Mouse (Mus musculus) heart, embryonic 11.5 days (tissue): Measurements from ENCODE around the gene Serf2. TPM values are rescaled to one million over a fixed set of nuclear protein-coding genes. Genes with fewer than 3 reads are reported as not detected.
"Not testable (repeated sequence)": the region's sequence is repeated elsewhere in the genome, so short reads cannot be mapped to it uniquely, and the experiment has no call there.

Experiments
- ATAC-seq: fragments of 200-750 bp; cut with Nextera tagmentation; replicated peaks from 2 replicates; pipeline ENCODE4 v1.8.0; 2017; ENCODE audit warnings: moderate library complexity; ENCODE audit not compliant: insufficient number of reproducible peaks, low FRiP score, low TSS enrichment
- H3K27ac ChIP-seq: fragments of 300-500 bp; sonication (generic); 2 replicates; pipeline ENCODE4 v1.5.1; 2014; ENCODE audit warnings: mild to moderate bottlenecking, low read depth, low read length
- H3K27me3 ChIP-seq: fragments of 300-500 bp; sonication (generic); 2 replicates; pipeline ENCODE4 v1.6.1; 2014; ENCODE audit warnings: mild to moderate bottlenecking, low read length, mixed read lengths; ENCODE audit not compliant: control insufficient read depth, insufficient read depth
- H3K36me3 ChIP-seq: fragments of 300-500 bp; sonication (generic); 2 replicates; pipeline ENCODE4 v1.6.1; 2014; ENCODE audit warnings: mild to moderate bottlenecking, low read length, moderate library complexity, mixed read lengths; ENCODE audit not compliant: control insufficient read depth, insufficient read depth
- H3K4me1 ChIP-seq: fragments of 300-500 bp; sonication (generic); 2 replicates; pipeline ENCODE4 v1.6.1; 2014; ENCODE audit warnings: low read length; ENCODE audit not compliant: control insufficient read depth, insufficient read depth
- H3K4me2 ChIP-seq: fragments of 300-500 bp; sonication (generic); 2 replicates; pipeline ENCODE4 v1.6.1; 2014; ENCODE audit warnings: mild to moderate bottlenecking, moderate library complexity
- H3K4me3 ChIP-seq: fragments of 300-500 bp; sonication (generic); 2 replicates; pipeline ENCODE4 v1.5.1; 2014; ENCODE audit warnings: low read depth, low read length
- H3K9ac ChIP-seq: fragments of 300-500 bp; sonication (generic); 2 replicates; pipeline ENCODE4 v1.6.1; 2014; ENCODE audit warnings: mild to moderate bottlenecking, low read depth, low read length, moderate library complexity
- H3K9me3 ChIP-seq: fragments of 300-500 bp; sonication (generic); replicated peaks from 2 replicates; pipeline ENCODE4 v1.6.1; 2016; ENCODE audit warnings: low read length; ENCODE audit not compliant: control insufficient read depth
- WGBS: fragments of 180-500 bp; shearing (Covaris S2); extraction: QIAGEN DNeasy Blood & Tissue Kit; methylation state at CpG from one replicate; pipeline ENCODE4 v1.1.7; 2014; ENCODE audit not compliant: insufficient replicate concordance; 5-methylcytosine and 5-hydroxymethylcytosine counted together
- polyA plus RNA-seq: library from polyadenylated mRNA; unstranded; fragments of >200 nt; fragmentation: Nextera tagmentation; extraction: Ambion mirVana; gene quantifications from 2 replicates; pipeline ENCODE4 v1.2.1, GENCODE M21; 2014

Serf2 gene
- polyA plus RNA-seq, 1 experiment from 2014 or later, result 603 TPM

DNA sequence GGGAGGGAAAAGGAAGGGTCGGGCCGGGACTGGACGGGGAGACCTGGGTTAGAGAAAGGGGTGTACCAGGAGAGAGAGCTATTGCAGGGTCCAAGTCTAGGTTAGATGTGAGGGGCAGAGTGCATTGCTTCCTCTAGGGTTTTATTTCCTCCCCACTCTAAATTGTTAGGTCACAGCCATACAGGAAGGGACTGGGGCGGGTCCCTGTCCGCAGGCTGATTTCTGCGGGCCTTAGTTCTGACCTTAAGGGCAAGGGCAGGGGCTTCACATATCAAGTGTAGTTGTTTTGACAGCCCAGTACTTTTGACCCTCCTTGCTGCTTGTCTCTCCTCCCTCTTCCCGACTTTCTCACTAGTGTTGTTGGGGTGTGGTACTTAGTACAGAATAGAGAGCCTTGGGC lies 1.1 kb downstream of the Serf2 start:
- Histone ChIP-seq H3K4me3 (peak overlapping the region; percentile 100), H3K9ac (peak overlapping the region; percentile 99), H3K9me3 (no peaks in the 10 kb centered on the region), H3K27ac (peak overlapping the region; percentile 91), H3K4me2 (peak overlapping the region; percentile 96), H3K36me3 (peaks cover 11% of the 10 kb centered on the region; the same call in 1 of the 2 replicates), H3K4me1 (peaks cover 23% of the 10 kb centered on the region), H3K27me3 (no peaks in the 10 kb centered on the region)
- ATAC-seq, result no peak
- 3% methylated on average over 7 of the region's 7 CpGs for WGBS

DNA sequence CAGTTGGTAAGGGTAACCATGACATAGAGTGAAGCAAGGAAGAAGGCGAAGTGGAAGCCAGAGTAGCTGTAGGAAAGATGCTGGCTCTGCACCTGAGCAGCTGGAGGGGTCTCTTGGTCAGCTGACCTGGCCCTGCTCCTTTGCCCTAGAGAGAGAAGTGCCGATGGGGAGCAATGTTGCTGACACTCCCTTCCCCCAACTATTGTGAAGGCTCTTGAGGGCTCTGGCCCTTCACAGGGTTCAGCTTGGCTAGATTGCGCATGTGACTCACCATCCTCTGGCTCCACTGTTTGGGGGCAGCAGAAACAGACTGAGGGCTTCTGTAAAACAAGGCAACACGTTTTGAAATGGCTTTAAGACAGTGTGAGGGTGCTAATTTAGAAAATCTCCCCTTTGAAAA lies 3.4 kb downstream of the Serf2 start:
- WGBS, result 58% methylated on average over 4 of the region's 4 CpGs
- Histone ChIP-seq H3K27ac (peak overlapping the region; percentile 84; the same call in 1 of the 2 replicates), H3K4me2 (no peak overlapping the region), H3K9me3 (no peaks in the 10 kb centered on the region), H3K4me3 (no peak overlapping the region), H3K36me3 (peaks cover 11% of the 10 kb centered on the region; the same call in 1 of the 2 replicates), H3K9ac (no peak overlapping the region), H3K27me3 (no peaks in the 10 kb centered on the region), H3K4me1 (peaks cover 23% of the 10 kb centered on the region)
- ATAC-seq, result no peak

DNA sequence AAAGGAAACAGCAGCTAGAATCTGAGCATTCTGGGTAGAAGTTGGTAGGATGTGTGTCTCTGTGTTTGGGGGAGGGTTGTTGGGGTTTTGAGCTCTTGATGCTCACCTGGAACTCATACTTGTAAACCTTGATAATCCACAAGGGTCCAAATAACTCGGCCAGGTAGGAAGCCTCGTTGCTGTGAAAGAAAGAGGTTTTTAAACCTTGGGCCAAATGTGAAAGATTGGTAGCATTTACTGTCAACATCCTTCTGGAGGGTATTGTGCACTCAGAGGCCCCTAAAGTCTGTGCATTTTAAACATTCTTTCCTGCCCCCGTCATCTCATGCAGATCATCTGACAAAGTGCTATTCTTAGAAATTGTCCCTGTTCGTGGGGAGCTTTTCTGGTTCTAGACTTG lies 4.0 kb downstream of the Serf2 start, which contains the start of gene Hypk:
TSS of gene Hypk (plus strand) at position 301 of the 400 bp plus-strand sequence.
- peak within 1 kb of the TSS; percentile 17; the same call in 1 of the 2 replicates for H3K4me2 ChIP-seq
- ATAC-seq, result no peak
- H3K36me3 ChIP-seq, result peaks cover 11% of the 10 kb centered on the region; the same call in 1 of the 2 replicates
- H3K27ac ChIP-seq, result peak within 1 kb of the TSS; percentile 84
- 63% methylated on average over 4 of the region's 4 CpGs for WGBS
- H3K9ac ChIP-seq, result no peak within 1 kb of the TSS
- peaks cover 23% of the 10 kb centered on the region for H3K4me1 ChIP-seq
- no peaks in the 10 kb centered on the region for H3K27me3 ChIP-seq
- no peaks in the 10 kb centered on the region for H3K9me3 ChIP-seq
- H3K4me3 ChIP-seq, result no peak within 1 kb of the TSS

DNA sequence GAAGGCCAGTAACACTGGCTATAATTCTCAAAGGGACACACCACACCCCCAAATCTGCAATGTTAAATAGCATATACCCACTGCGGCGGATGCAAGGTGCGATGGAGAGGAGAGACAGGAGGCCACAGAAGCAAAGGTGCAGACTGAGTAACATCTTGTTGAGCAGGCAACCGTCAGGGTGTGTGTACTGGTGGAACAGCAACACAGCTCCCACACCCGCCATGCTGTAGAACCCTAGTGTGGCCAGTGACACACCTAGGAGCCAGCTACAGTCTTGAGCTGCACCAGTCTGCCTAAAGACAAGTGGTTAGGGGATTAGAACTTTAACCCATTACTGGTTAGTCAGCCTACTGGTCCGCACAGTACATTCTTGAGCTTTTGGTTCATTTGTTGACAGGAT lies 4.9 kb downstream of the Serf2 start:
- H3K9me3 ChIP-seq, result no peaks in the 10 kb centered on the region
- H3K9ac ChIP-seq, result no peak overlapping the region
- no peak overlapping the region for H3K4me2 ChIP-seq
- peaks cover 11% of the 10 kb centered on the region; the same call in 1 of the 2 replicates for H3K36me3 ChIP-seq
- 82% methylated on average over 6 of the region's 6 CpGs for WGBS
- peaks cover 23% of the 10 kb centered on the region for H3K4me1 ChIP-seq
- H3K27ac ChIP-seq, result peak overlapping the region; percentile 84; the same call in 1 of the 2 replicates
- H3K27me3 ChIP-seq, result no peaks in the 10 kb centered on the region
- H3K4me3 ChIP-seq, result no peak overlapping the region
- no peak for ATAC-seq

DNA sequence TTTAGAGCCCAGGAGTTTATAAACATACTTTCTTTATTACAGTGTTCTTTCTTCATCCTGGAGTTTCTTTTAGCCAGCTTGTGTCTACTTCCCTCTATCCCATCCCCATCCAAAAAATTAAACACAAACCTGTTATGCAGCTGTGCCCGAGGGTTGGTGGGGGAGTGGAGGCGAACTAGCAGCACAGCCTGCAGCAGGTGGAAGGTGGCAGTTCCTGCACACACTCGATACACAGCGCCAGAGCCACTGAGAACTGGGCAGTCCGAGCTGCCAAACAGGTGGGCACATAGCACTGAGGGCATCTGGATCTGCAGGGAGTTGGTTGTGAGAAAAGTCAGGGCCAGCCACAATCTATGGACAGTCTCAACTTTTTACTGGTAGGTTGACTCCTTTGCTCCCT lies 6.5 kb downstream of the Serf2 start:
- peaks cover 11% of the 10 kb centered on the region; the same call in 1 of the 2 replicates for H3K36me3 ChIP-seq
- no peak for ATAC-seq
- H3K4me1 ChIP-seq, result peaks cover 23% of the 10 kb centered on the region
- H3K27me3 ChIP-seq, result no peaks in the 10 kb centered on the region
- H3K27ac ChIP-seq, result no peak overlapping the region
- H3K9me3 ChIP-seq, result no peaks in the 10 kb centered on the region
- 73% methylated on average over 5 of the region's 5 CpGs for WGBS
- no peak overlapping the region for H3K9ac ChIP-seq
- H3K4me2 ChIP-seq, result no peak overlapping the region
- H3K4me3 ChIP-seq, result no peak overlapping the region

DNA sequence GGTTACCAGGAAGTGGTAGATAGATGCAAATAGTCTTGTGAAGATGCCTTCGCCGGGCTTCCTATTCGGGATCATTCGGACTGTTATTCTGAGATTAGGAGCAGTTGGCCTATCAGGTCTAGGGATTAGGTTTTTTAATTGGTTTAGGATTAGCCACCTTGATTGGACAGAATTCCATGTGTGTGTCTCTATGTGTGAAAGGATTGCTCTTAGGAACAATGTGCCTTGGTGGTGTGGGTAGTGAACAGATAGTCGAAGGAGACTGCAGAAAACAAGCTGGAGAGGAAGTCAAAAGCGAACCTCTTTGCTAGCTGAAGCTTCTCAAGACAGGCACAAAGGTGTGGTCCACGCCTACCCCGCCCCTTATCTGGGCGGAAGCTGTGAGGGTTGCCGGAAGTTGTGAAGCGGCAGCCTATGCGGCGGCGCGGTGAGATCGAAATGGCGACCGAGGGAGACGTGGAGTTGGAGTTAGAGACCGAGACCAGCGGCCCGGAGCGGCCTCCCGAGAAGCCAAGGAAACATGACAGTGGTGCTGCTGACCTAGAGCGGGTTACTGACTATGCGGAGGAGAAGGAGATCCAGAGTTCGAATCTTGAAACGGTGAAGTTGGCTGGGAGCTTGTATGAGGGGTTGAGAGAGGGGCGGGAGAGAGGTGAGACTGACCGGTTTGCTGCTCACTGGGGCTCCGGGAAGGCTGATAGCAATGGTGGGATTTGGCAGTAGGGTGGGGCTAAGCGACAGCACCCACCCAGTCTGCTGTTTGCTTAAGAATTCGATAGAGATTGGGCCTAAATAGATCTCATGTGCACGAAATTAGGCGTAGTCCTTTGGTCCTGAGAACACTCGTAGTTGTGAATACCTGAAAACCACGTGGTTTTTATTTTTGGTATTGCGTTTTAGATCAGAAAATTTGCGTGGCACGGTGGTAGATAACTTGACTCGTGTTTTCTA lies 8.0 kb downstream of the Serf2 start, which contains the start of gene Serinc4:
TSS of gene Serinc4 (minus strand) at position 90 of the 951 bp plus-strand sequence.
- Histone ChIP-seq H3K4me1 (peaks cover 14% of the 10 kb centered on the region), H3K27ac (peak within 1 kb of the TSS; percentile 81), H3K4me2 (peak within 1 kb of the TSS; percentile 75), H3K4me3 (peak within 1 kb of the TSS; percentile 85), H3K36me3 (peaks cover 8% of the 10 kb centered on the region; the same call in 1 of the 2 replicates), H3K9me3 (no peaks in the 10 kb centered on the region), H3K9ac (peak within 1 kb of the TSS; percentile 86), H3K27me3 (no peaks in the 10 kb centered on the region)
- WGBS, result 3% methylated on average over 41 of the region's 41 CpGs
- peak; percentile 83 for ATAC-seq

DNA sequence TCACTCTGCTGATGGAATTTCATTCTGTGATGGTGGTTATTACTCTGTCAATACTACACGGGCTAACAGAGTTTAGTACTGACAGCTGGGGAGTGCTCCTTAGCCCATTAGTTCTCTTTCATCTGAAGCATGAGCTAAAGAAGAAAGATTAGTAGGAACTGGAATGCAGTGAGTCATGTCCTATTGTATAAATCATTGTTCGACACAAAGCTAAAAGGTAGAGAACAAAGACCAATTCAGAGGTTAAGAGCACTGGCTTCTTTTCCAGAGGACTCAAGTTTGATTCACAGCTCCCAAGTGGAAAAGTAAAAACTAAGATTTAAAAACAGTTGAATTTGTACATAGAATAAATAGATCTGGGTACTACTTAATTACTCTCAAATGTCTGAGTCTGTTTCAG lies 11.1 kb downstream of the Serf2 start:
- Histone ChIP-seq H3K27ac (no peak overlapping the region), H3K9ac (no peak overlapping the region), H3K9me3 (no peaks in the 10 kb centered on the region), H3K4me3 (no peak overlapping the region), H3K27me3 (no peaks in the 10 kb centered on the region), H3K4me2 (no peak overlapping the region), H3K36me3 (no peaks in the 10 kb centered on the region), H3K4me1 (peaks cover 3% of the 10 kb centered on the region; the same call in 1 of the 2 replicates)
- 73% methylated on average over 2 of the region's 2 CpGs for WGBS
- no peak for ATAC-seq

DNA sequence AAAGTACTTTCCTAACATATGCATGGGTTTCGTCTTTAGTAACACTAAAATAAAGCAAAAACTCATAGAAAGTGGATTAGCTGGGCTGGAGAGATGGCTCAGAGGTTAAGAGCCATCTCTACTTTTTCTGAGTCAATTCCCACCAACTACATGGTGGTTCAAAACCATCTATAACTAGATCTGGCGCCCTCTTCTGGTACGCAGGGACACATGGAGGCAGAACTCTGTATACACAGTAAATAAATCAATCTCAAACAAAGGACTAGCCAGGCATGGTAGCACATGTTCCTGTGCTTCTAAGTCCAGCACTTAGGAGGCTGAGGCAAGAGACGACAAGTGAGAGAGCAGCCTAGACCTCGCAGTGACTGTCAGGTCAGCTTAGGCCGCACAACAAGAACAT lies 20.0 kb downstream of the Serf2 start:
- WGBS, result 88% methylated on average over 1 of the region's 6 CpGs
- not testable (repeated sequence) for H3K4me2 ChIP-seq, H3K27me3 ChIP-seq, H3K27ac ChIP-seq, H3K36me3 ChIP-seq, H3K9ac ChIP-seq, H3K4me3 ChIP-seq, ATAC-seq, H3K9me3 ChIP-seq, H3K4me1 ChIP-seq
